Mouse (Mus musculus): Measurements from ENCODE around the gene Eed. TPM values are rescaled to one million over a fixed set of nuclear protein-coding genes. Genes with fewer than 3 reads are reported as not detected.

The Eed gene
- total and polyA plus RNA-seq, 3 experiments: 108 to 267 (median 143) TPM

GRCm38 (mm10) chr7:89948026-89948425 is 32.8 kb downstream of the Eed start:
- dilution Hi-C loops (cut with MboI; ENCODE audit: extremely low pct_ligation_motif_present, extremely low pct_unique_long_range_greater_than_20kb, low sequenced_read_pairs): no loop called here
- TF ChIP-seq BHLHE40 (IDR thresholded peaks at IDR 0.05; ENCODE audit: low read depth, low read length) (no peak), SIN3A (IDR thresholded peaks at IDR 0.05; ENCODE audit: low read length) (no peak), MAX (IDR thresholded peaks at IDR 0.05; ENCODE audit: low read length) (no peak), ZMIZ1 (IDR thresholded peaks at IDR 0.05; ENCODE audit: low read depth, low read length) (no peak)
- Histone ChIP-seq H3K9me3 (replicated peaks; ENCODE audit: low read length) (no peaks in the 10 kb centered on the region), H3K27ac (ENCODE audit: insufficient read depth, low read depth) (no peak overlapping the region), H3K36me3 (replicated peaks in 1 of 2; ENCODE audit: control insufficient read depth in 1 of 2, insufficient read depth in 1 of 2, low read length in 1 of 2) (no peaks in the 10 kb centered on the region), H3K4me1 (ENCODE audit: control insufficient read depth in 1 of 2, insufficient read depth in 2 of 2) (no peaks in the 10 kb centered on the region), H3K4me3 (replicated peaks in 1 of 3; ENCODE audit: low read depth in 2 of 3, low read length in 2 of 3, poor library complexity in 1 of 3) (no peak overlapping the region), H3K4me2 (ENCODE audit: insufficient read depth, low read depth, poor library complexity, severe bottlenecking) (no peak overlapping the region), H3K27me3 (replicated peaks) (no peaks in the 10 kb centered on the region), H3K79me2 (replicated peaks; ENCODE audit: control insufficient read depth, extremely low read depth, insufficient read depth, poor library complexity, severe bottlenecking) (no peaks in the 10 kb centered on the region), H3K9ac (ENCODE audit: insufficient read depth, low read depth) (no peak overlapping the region)
- no peak for DNase-seq (ENCODE audit: extremely low read depth)
- in situ Hi-C loops (cut with MboI; ENCODE audit: low pct_ligation_motif_present, low pct_unique_long_range_greater_than_20kb, low sequenced_read_pairs): no loop called here

- in situ Hi-C loops (cut with MboI; ENCODE audit: low pct_ligation_motif_present, low pct_unique_long_range_greater_than_20kb, low sequenced_read_pairs): no loop called here
- Histone ChIP-seq H3K36me3 (replicated peaks in 1 of 2; ENCODE audit: control insufficient read depth in 1 of 2, insufficient read depth in 1 of 2, low read length in 1 of 2) (peaks cover 0 to 3% of the 10 kb centered on the region in 2 experiments), H3K4me3 (replicated peaks in 1 of 3; ENCODE audit: low read depth in 2 of 3, low read length in 2 of 3, poor library complexity in 1 of 3) (peak within 1 kb of the TSS; percentile 92 to 98 (median 97)), H3K9me3 (replicated peaks; ENCODE audit: low read length) (no peaks in the 10 kb centered on the region), H3K79me2 (replicated peaks; ENCODE audit: control insufficient read depth, extremely low read depth, insufficient read depth, poor library complexity, severe bottlenecking) (peaks cover 23% of the 10 kb centered on the region), H3K4me1 (ENCODE audit: control insufficient read depth in 1 of 2, insufficient read depth in 2 of 2) (peaks cover 0 to 20% of the 10 kb centered on the region in 2 experiments; a peak in 2 of 4 replicates), H3K27me3 (replicated peaks) (no peaks in the 10 kb centered on the region), H3K9ac (ENCODE audit: insufficient read depth, low read depth) (peak within 1 kb of the TSS; percentile 60), H3K27ac (ENCODE audit: insufficient read depth, low read depth) (peak within 1 kb of the TSS; percentile 33), H3K4me2 (ENCODE audit: insufficient read depth, low read depth, poor library complexity, severe bottlenecking) (peak within 1 kb of the TSS; percentile 90)
- dilution Hi-C loops (cut with MboI; ENCODE audit: extremely low pct_ligation_motif_present, extremely low pct_unique_long_range_greater_than_20kb, low sequenced_read_pairs): no loop called here
- DNase-seq (ENCODE audit: extremely low read depth): peak; percentile 99
- TF ChIP-seq ZMIZ1 (IDR thresholded peaks at IDR 0.05; ENCODE audit: low read depth, low read length) (peak; percentile 62; the same call in 1 of the 2 replicates), IRF4 (IDR thresholded peaks at IDR 0.05; ENCODE audit: low read depth, low read length) (peak; percentile 70; the same call in 1 of the 2 replicates), MYC (IDR thresholded peaks at IDR 0.05; ENCODE audit: low read depth, low read length) (peak; percentile 67), CHD2 (IDR thresholded peaks at IDR 0.05; ENCODE audit: low read length) (peak; percentile 98), PAX5 (IDR thresholded peaks at IDR 0.05; ENCODE audit: low read length) (no peak), ZKSCAN1 (IDR thresholded peaks at IDR 0.05; ENCODE audit: borderline replicate concordance, low read depth, low read length) (no peak), E2F4 (IDR thresholded peaks at IDR 0.05; ENCODE audit: insufficient replicate concordance, low read depth, low read length) (peak; percentile 97), JUN (IDR thresholded peaks at IDR 0.05; ENCODE audit: insufficient read depth, low read depth, low read length) (no peak), SMC3 (IDR thresholded peaks at IDR 0.05; ENCODE audit: low read depth, low read length) (no peak), ZNF384 (IDR thresholded peaks at IDR 0.05; ENCODE audit: low read depth, low read length) (no peak), UBTF (IDR thresholded peaks at IDR 0.05; ENCODE audit: low read depth, low read length) (no peak), GABPA (IDR thresholded peaks at IDR 0.05; ENCODE audit: insufficient replicate concordance, low read depth, low read length) (peak; percentile 60; the same call in 1 of the 2 replicates), NRF1 (IDR thresholded peaks at IDR 0.05; ENCODE audit: low read depth, low read length) (peak; percentile 32; the same call in 1 of the 2 replicates), TCF12 (IDR thresholded peaks at IDR 0.05; ENCODE audit: low read depth, low read length) (peak; percentile 72), MEF2A (IDR thresholded peaks at IDR 0.05; ENCODE audit: borderline replicate concordance, low read depth, low read length) (0 out of 2 replicates have a peak, but pooled peaks have one; percentile 37), POLR2AphosphoS2 (IDR thresholded peaks at IDR 0.05; ENCODE audit: low read depth, low read length) (peak; percentile 84; the same call in 1 of the 2 replicates), POLR2A (IDR thresholded peaks at IDR 0.05; ENCODE audit: low read depth, low read length) (peak; percentile 77), RAD21 (IDR thresholded peaks at IDR 0.05; ENCODE audit: low read depth, low read length) (no peak), SIN3A (IDR thresholded peaks at IDR 0.05; ENCODE audit: low read length) (peak; percentile 99), BHLHE40 (IDR thresholded peaks at IDR 0.05; ENCODE audit: low read depth, low read length) (peak; percentile 74), ELF1 (IDR thresholded peaks at IDR 0.05; ENCODE audit: low read depth, low read length) (peak; percentile 96), KAT2A (IDR thresholded peaks at IDR 0.05; ENCODE audit: insufficient replicate concordance, low read length) (peak; percentile 97), USF1 (IDR thresholded peaks at IDR 0.05; ENCODE audit: low read depth, low read length) (no peak), MAX (IDR thresholded peaks at IDR 0.05; ENCODE audit: low read length) (peak; percentile 51), TBP (conservative IDR thresholded peaks at IDR 0.05; ENCODE audit: low read depth, low read length) (peak; percentile 89), CHD1 (IDR thresholded peaks at IDR 0.05; ENCODE audit: low read depth, low read length) (0 out of 2 replicates have a peak, but pooled peaks have one; percentile 33), JUND (conservative IDR thresholded peaks at IDR 0.05; ENCODE audit: low read depth, low read length) (0 out of 2 replicates have a peak, but pooled peaks have one; percentile 49), NELFE (IDR thresholded peaks at IDR 0.05; ENCODE audit: low read depth, low read length) (peak; percentile 85), MXI1 (IDR thresholded peaks at IDR 0.05; ENCODE audit: low read depth, low read length) (peak; percentile 93)
Measured at GRCm38 (mm10) chr7:89940571-89941463, 40.0 kb downstream of the Eed start, which contains the start of gene Hikeshi. Gene Hikeshi (minus strand): TSS chr7:89941204.

Measured in CH12.LX (cell line).